Comparison of ENCODE assay signal across 10 mouse cellular contexts in the genomic region with DNA sequence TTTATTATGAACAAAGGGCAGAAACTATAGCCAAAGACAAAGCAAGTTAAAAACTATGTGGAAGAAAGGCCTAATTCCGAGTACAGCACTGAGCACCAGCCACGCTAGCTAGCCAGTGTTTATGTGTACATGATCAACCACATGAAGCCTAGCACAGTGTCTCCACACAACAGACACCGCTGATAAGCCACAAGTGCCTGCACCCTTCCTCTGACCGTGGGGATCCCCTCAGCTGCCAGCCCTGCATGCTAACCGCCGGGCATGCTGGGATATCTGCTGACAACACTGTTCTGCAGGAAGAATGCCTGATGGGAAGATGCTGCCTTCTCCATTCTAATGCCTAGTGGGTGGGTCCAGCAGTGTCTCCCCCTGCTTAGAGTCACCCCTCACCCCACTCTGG.
"Had no signal": no experiment of that assay in that cellular context is flagged by ENCODE, and none has a peak within 500 bp of the region (broad histone marks: within the 10 kb centered on the region; RNA-seq: fewer than 3 reads in every experiment).

No protein-coding gene starts in this region.

- H3K27me3 ChIP-seq: kidney, embryonic 15.5 days; limb, embryonic 15.5 days; midbrain, embryonic 13.5 days had no signal

- H3K9ac ChIP-seq: kidney, embryonic 15.5 days; limb, embryonic 15.5 days; midbrain, embryonic 13.5 days had no signal

- H3K4me2 ChIP-seq: kidney, embryonic 15.5 days; limb, embryonic 15.5 days; midbrain, embryonic 13.5 days had no signal

- ATAC-seq: intestine, embryonic 16.5 days had no signal

- DNase-seq: kidney, adult 2 months; kidney, postnatal 14 days; left cerebral cortex, postnatal 4 days; lung, postnatal 36 days; right cerebral cortex, postnatal 14 days; thymus, postnatal 4 days had no signal

- H3K9me3 ChIP-seq: kidney, embryonic 15.5 days; limb, embryonic 15.5 days; midbrain, embryonic 13.5 days had no signal

- H3K27ac ChIP-seq: kidney, embryonic 15.5 days; limb, embryonic 15.5 days; midbrain, embryonic 13.5 days had no signal

- H3K4me3 ChIP-seq: kidney, embryonic 15.5 days; limb, embryonic 15.5 days; midbrain, embryonic 13.5 days had no signal
